Mouse (Mus musculus) liver, embryonic 13.5 days (tissue): ENCODE data around the gene Cobl. TPM values are rescaled to one million over a fixed set of nuclear protein-coding genes. Genes with fewer than 3 reads are reported as not detected.

ENCODE experiments used
- ATAC-seq: fragments of 200-750 bp; cut with Nextera tagmentation; 2 replicates; pipeline ENCODE4 v1.8.0; 2017; ENCODE audit warnings: low read depth, mild to moderate bottlenecking, moderate number of reproducible peaks, moderate library complexity
- DNase-seq: peaks from one replicate; pipeline ENCODE4 v3.0.0; 2022
- H3K27ac ChIP-seq: fragments of 300-500 bp; sonication (generic); 2 replicates; pipeline ENCODE4 v1.5.1; 2015; ENCODE audit warnings: moderate library complexity, mild to moderate bottlenecking, inconsistent platforms
- H3K27me3 ChIP-seq: fragments of 300-500 bp; sonication (generic); 2 replicates; pipeline ENCODE4 v1.6.1; 2015; ENCODE audit warnings: mild to moderate bottlenecking, inconsistent platforms
- H3K36me3 ChIP-seq: fragments of 300-500 bp; sonication (generic); 2 replicates; pipeline ENCODE4 v1.6.1; 2015; ENCODE audit warnings: mild to moderate bottlenecking, inconsistent platforms
- H3K4me1 ChIP-seq: fragments of 300-500 bp; sonication (generic); replicated peaks from 2 replicates; pipeline ENCODE4 v1.6.1; 2015; ENCODE audit warnings: inconsistent platforms
- H3K4me2 ChIP-seq: fragments of 300-500 bp; sonication (generic); 2 replicates; pipeline ENCODE4 v1.6.1; 2015; ENCODE audit warnings: inconsistent platforms, mild to moderate bottlenecking, moderate library complexity
- H3K4me3 ChIP-seq: fragments of 300-500 bp; sonication (generic); replicated peaks from 2 replicates; pipeline ENCODE4 v1.5.1; 2015; ENCODE audit warnings: mild to moderate bottlenecking, inconsistent platforms
- H3K9ac ChIP-seq: fragments of 300-500 bp; sonication (generic); 2 replicates; pipeline ENCODE4 v1.6.1; 2015; ENCODE audit warnings: mild to moderate bottlenecking, inconsistent platforms
- H3K9me3 ChIP-seq: fragments of 300-500 bp; sonication (generic); replicated peaks from 2 replicates; pipeline ENCODE4 v1.6.1; 2016; ENCODE audit warnings: inconsistent platforms
- WGBS: fragments of 180-500 bp; shearing (Covaris S2); methylation state at CpG from one replicate; pipeline ENCODE4 v1.1.7; 2015; ENCODE audit not compliant: insufficient replicate concordance; 5-methylcytosine and 5-hydroxymethylcytosine counted together
- polyA plus RNA-seq: library from polyadenylated mRNA; unstranded; fragments of >200 nt; fragmentation: Nextera tagmentation; extraction: Ambion mirVana; gene quantifications from 2 replicates; pipeline ENCODE4 v1.2.1, GENCODE M21; 2015

The Cobl gene
- polyA plus RNA-seq, 1 experiment from 2014 or later: 1.3 TPM

GRCm38 (mm10) chr11:12467836-12468235 lies 3.1 kb upstream of the Cobl start:
- no peak overlapping the region for H3K4me3 ChIP-seq
- no peaks in the 10 kb centered on the region for H3K4me1 ChIP-seq
- H3K4me2 ChIP-seq: no peak overlapping the region
- H3K9ac ChIP-seq: no peak overlapping the region
- no peaks in the 10 kb centered on the region for H3K9me3 ChIP-seq
- no peaks in the 10 kb centered on the region for H3K36me3 ChIP-seq
- ATAC-seq (no peak), DNase-seq (no peak)
- peaks cover 26% of the 10 kb centered on the region for H3K27me3 ChIP-seq
- WGBS: 71% methylated on average over 1 of the region's 1 CpGs
- no peak overlapping the region for H3K27ac ChIP-seq

GRCm38 (mm10) chr11:12467217-12467616 lies 2.5 kb upstream of the Cobl start:
- H3K9ac ChIP-seq: no peak overlapping the region
- no peak overlapping the region for H3K4me2 ChIP-seq
- WGBS: 63% methylated on average over 2 of the region's 2 CpGs
- no peak overlapping the region for H3K4me3 ChIP-seq
- no peak overlapping the region for H3K27ac ChIP-seq
- DNase-seq: no peak
- no peak for ATAC-seq
- no peaks in the 10 kb centered on the region for H3K36me3 ChIP-seq
- no peaks in the 10 kb centered on the region for H3K4me1 ChIP-seq
- H3K27me3 ChIP-seq: peaks cover 26% of the 10 kb centered on the region
- no peaks in the 10 kb centered on the region for H3K9me3 ChIP-seq

GRCm38 (mm10) chr11:12466606-12467005 lies 1.8 kb upstream of the Cobl start:
- H3K4me1 ChIP-seq: no peaks in the 10 kb centered on the region
- no peak overlapping the region for H3K4me3 ChIP-seq
- H3K27ac ChIP-seq: no peak overlapping the region
- peaks cover 26% of the 10 kb centered on the region for H3K27me3 ChIP-seq
- DNase-seq (no peak), ATAC-seq (no peak)
- no peak overlapping the region for H3K4me2 ChIP-seq
- no peak overlapping the region for H3K9ac ChIP-seq
- 22% methylated on average over 1 of the region's 1 CpGs for WGBS
- no peaks in the 10 kb centered on the region for H3K36me3 ChIP-seq
- H3K9me3 ChIP-seq: no peaks in the 10 kb centered on the region

GRCm38 (mm10) chr11:12465229-12465628 lies 469 bp upstream of the Cobl start:
- Histone ChIP-seq H3K4me3 (peak overlapping the region; percentile 54), H3K4me2 (peak overlapping the region; percentile 65), H3K9ac (peak overlapping the region; percentile 41; the same call in 1 of the 2 replicates), H3K27ac (no peak overlapping the region), H3K4me1 (no peaks in the 10 kb centered on the region), H3K36me3 (no peaks in the 10 kb centered on the region), H3K9me3 (no peaks in the 10 kb centered on the region), H3K27me3 (peaks cover 26% of the 10 kb centered on the region)
- 31% methylated on average over 1 of the region's 1 CpGs for WGBS
- no peak for ATAC-seq
- DNase-seq: no peak

- 47% methylated on average over 13 of the region's 13 CpGs for WGBS
- peaks cover 26% of the 10 kb centered on the region for H3K27me3 ChIP-seq
- no peak overlapping the region for H3K27ac ChIP-seq
- peak overlapping the region; percentile 41; the same call in 1 of the 2 replicates for H3K9ac ChIP-seq
- H3K36me3 ChIP-seq: no peaks in the 10 kb centered on the region
- peak overlapping the region; percentile 65 for H3K4me2 ChIP-seq
- no peaks in the 10 kb centered on the region for H3K4me1 ChIP-seq
- no peak for ATAC-seq
- H3K4me3 ChIP-seq: peak overlapping the region; percentile 54
- H3K9me3 ChIP-seq: no peaks in the 10 kb centered on the region
- DNase-seq: no peak
Measured at GRCm38 (mm10) chr11:12463615-12464170, 1.1 kb downstream of the Cobl start.

GRCm38 (mm10) chr11:12459781-12460581 lies 4.8 kb downstream of the Cobl start:
- 58% methylated on average over 7 of the region's 7 CpGs for WGBS
- no peak overlapping the region for H3K4me3 ChIP-seq
- H3K9ac ChIP-seq: no peak overlapping the region
- no peaks in the 10 kb centered on the region for H3K9me3 ChIP-seq
- H3K4me1 ChIP-seq: no peaks in the 10 kb centered on the region
- H3K36me3 ChIP-seq: no peaks in the 10 kb centered on the region
- ATAC-seq (no peak), DNase-seq (no peak)
- peaks cover 16% of the 10 kb centered on the region for H3K27me3 ChIP-seq
- H3K27ac ChIP-seq: no peak overlapping the region
- H3K4me2 ChIP-seq: no peak overlapping the region

- no peak for ATAC-seq
- Histone ChIP-seq H3K9ac (no peak overlapping the region), H3K4me2 (no peak overlapping the region), H3K4me1 (no peaks in the 10 kb centered on the region), H3K27me3 (peaks cover 5% of the 10 kb centered on the region), H3K4me3 (no peak overlapping the region), H3K27ac (no peak overlapping the region), H3K36me3 (no peaks in the 10 kb centered on the region), H3K9me3 (no peaks in the 10 kb centered on the region)
- DNase-seq: no peak
- WGBS: 40% methylated on average over 3 of the region's 3 CpGs
Measured at GRCm38 (mm10) chr11:12458814-12459213, 5.9 kb downstream of the Cobl start.

GRCm38 (mm10) chr11:12458392-12458791 lies 6.4 kb downstream of the Cobl start:
- H3K27me3 ChIP-seq: peaks cover under 1% of the 10 kb centered on the region
- H3K27ac ChIP-seq: no peak overlapping the region
- no peaks in the 10 kb centered on the region for H3K36me3 ChIP-seq
- 48% methylated on average over 2 of the region's 2 CpGs for WGBS
- no peaks in the 10 kb centered on the region for H3K9me3 ChIP-seq
- no peak overlapping the region for H3K4me3 ChIP-seq
- ATAC-seq: no peak
- H3K4me2 ChIP-seq: no peak overlapping the region
- H3K4me1 ChIP-seq: no peaks in the 10 kb centered on the region
- no peak for DNase-seq
- H3K9ac ChIP-seq: no peak overlapping the region

- Histone ChIP-seq H3K4me2 (no peak overlapping the region), H3K27me3 (no peaks in the 10 kb centered on the region), H3K4me3 (no peak overlapping the region)
Measured at GRCm38 (mm10) chr11:12448101-12448500, 16.7 kb downstream of the Cobl start.

GRCm38 (mm10) chr11:12445222-12445621 lies 19.5 kb downstream of the Cobl start:
- H3K4me3 ChIP-seq: no peak overlapping the region
- H3K4me2 ChIP-seq: no peak overlapping the region
- H3K9ac ChIP-seq: no peak overlapping the region
- no peaks in the 10 kb centered on the region for H3K27me3 ChIP-seq
- no peaks in the 10 kb centered on the region for H3K9me3 ChIP-seq
- 51% methylated on average over 2 of the region's 2 CpGs for WGBS
- H3K4me1 ChIP-seq: no peaks in the 10 kb centered on the region
- no peaks in the 10 kb centered on the region for H3K36me3 ChIP-seq
- ATAC-seq (no peak), DNase-seq (no peak)
- no peak overlapping the region for H3K27ac ChIP-seq

More at GRCm38 (mm10) chr11:12448101-12448500, 16.7 kb downstream of the Cobl start:
- Histone ChIP-seq H3K27ac (no peak overlapping the region), H3K9ac (no peak overlapping the region), H3K36me3 (no peaks in the 10 kb centered on the region), H3K9me3 (no peaks in the 10 kb centered on the region), H3K4me1 (no peaks in the 10 kb centered on the region)
- no peak for DNase-seq
- ATAC-seq: no peak
- WGBS: 67% methylated on average over 3 of the region's 3 CpGs

- 64% methylated on average over 2 of the region's 2 CpGs for WGBS
- Histone ChIP-seq H3K4me1 (no peaks in the 10 kb centered on the region), H3K9ac (no peak overlapping the region), H3K4me3 (no peak overlapping the region), H3K9me3 (no peaks in the 10 kb centered on the region), H3K27ac (no peak overlapping the region), H3K4me2 (no peak overlapping the region), H3K27me3 (no peaks in the 10 kb centered on the region), H3K36me3 (no peaks in the 10 kb centered on the region)
- ATAC-seq: no peak
- no peak for DNase-seq
Measured at GRCm38 (mm10) chr11:12444215-12444614, 20.5 kb downstream of the Cobl start.

- H3K27ac ChIP-seq: no peak overlapping the region
Measured at GRCm38 (mm10) chr11:12443614-12444013, 21.1 kb downstream of the Cobl start.

More at GRCm38 (mm10) chr11:12443614-12444013, 21.1 kb downstream of the Cobl start:
- Histone ChIP-seq H3K9ac (no peak overlapping the region), H3K36me3 (no peaks in the 10 kb centered on the region), H3K4me1 (no peaks in the 10 kb centered on the region), H3K4me2 (no peak overlapping the region), H3K27me3 (no peaks in the 10 kb centered on the region), H3K9me3 (no peaks in the 10 kb centered on the region), H3K4me3 (no peak overlapping the region)
- no peak for ATAC-seq
- no peak for DNase-seq
- WGBS: 61% methylated on average over 4 of the region's 4 CpGs
